Mouse (Mus musculus) kidney, postnatal 4 days (tissue): ENCODE measurements around the gene Aars.
A peak's percentile ranks its signal among the peaks of the same experiment; 100 is the strongest.
"Not testable (repeated sequence)": the region's sequence is repeated elsewhere in the genome, so short reads cannot be mapped to it uniquely, and the experiment has no call there.

Experiments used
- DNase-seq, 2 experiments: peaks; one replicate each; pipeline ENCODE4 v3.0.0; 2021; ENCODE audit warnings: mixed read lengths in 2 of 2

Gene Aars

DNA sequence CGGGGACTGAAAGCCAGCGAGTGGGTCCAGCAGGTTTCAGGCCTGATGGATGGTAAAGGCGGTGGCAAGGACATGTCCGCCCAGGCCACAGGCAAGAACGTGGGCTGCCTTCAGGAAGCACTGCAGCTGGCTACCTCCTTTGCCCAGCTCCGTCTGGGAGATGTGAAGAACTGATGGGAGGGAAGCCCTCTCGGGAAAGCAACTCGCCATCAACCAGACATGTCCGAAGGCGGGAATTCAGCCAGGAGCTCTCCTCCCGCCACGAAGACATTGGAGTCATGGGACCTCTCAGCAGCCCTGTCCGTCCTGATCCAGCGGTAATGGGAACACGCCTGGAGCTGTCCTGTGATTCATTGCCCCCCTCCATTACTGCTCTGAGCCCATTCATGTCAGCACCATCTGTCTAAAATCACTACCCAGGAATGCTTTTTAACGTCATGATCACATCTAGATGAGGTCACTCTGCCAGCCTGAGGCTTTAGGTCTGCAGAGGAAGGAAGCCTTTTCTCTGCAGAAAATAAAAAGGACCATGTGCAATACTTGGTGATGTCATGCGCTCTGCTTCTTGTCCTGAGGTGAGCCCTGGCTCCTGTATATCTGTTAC, 22.2 kb downstream of the Aars start:
- DNase-seq, result no peak

DNA sequence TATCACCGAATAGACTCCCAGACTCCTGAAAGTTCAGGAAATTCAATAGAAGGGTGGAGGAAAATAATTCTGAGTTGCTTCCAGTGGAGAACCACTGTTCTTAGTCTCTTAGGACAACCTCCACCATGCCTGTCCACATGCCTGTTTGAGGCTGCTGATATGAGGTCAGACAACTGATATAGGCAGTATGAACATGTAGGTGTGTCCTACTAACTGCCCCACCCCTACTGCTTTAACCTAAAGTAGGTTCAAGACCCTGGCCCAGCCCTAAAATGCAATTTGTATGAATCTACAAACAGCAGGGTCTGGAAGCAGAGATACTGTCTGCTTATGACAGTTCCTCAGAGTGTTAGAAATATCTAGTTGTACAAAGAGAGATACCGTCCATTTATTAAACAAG, 22.7 kb downstream of the Aars start:
- DNase-seq, result no peak

DNA sequence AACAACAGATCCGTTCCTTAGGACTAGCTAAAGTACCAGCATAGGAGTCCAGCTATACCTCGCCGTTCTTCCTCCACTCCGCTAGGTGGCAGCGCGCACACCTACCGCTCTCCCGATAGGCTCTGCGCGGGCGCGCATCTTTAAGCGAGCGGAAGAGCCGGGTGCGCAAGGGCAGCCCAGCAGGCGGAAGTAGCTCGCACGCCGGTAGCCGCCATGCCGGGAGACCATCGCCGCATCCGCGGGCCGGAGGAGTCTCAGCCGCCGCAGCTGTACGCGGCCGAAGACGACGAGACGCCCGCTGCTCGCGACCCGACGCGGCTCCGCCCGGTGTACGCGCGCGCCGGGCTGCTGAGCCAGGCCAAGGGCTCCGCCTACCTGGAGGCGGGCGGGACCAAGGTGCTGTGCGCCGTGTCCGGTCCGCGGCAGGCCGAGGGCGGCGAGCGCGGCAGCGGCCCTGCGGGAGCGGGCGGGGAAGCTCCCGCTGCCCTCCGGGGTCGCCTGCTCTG, 23.3 kb downstream of the Aars start, which contains the start of gene Exosc6:
Exosc6 (plus strand) TSS at position 182 of the 506 bp plus-strand sequence.
- DNase-seq, result peak; percentile 92 to 96

DNA sequence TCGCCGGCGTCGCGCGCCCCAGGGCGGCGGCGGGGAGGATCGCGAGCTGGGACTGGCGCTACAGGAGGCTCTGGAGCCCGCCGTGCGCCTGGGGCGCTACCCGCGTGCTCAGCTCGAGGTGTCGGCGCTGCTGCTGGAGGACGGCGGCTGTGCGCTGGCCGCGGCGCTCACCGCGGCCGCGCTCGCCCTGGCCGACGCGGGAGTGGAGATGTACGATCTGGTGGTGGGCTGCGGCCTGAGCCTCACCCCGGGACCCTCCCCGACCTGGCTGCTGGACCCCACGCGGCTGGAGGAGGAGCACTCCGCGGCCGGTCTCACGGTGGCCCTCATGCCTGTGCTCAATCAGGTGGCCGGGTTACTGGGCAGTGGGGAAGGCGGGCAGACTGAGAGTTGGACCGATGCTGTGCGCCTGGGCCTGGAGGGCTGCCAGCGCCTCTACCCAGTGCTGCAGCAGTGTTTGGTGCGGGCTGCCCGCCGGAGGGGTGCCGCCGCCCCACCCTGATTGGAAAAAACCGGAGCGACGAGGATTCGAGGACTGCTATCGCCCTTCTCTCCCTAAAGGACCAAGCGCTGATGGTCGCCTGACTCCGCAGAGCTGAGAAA, 23.8 kb downstream of the Aars start:
- DNase-seq, result peak; percentile 60 to 76

DNA sequence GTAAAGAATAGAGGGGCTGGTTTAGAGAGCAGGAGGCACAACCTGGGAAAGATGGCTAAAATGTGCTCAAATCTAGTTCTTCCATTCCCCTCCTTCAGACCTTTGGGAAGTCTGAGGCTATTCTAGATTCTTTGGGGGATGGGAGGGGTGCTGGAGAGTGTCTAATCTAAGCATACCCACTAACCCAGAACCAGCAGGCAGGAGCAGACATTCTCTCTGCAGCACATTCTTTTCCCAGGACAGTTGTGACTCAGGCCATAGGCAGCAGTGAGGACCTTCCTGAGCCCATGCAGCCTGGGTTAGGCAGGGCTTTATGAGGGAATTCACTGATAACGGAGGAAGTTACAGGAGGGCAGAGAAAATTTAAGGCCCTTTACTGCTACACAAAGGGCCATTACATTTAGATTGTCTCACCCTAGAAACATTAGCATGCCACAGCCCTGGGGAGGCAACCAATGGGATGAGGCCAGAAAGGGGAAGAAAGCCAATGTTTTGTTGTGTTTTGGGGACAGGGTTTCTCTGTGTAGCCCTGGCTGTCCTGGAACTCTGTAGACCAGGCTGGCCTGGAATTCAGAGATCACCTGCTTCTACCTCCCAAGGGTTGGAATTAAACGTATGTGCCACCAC, 26.1 kb downstream of the Aars start:
- no peak for DNase-seq

DNA sequence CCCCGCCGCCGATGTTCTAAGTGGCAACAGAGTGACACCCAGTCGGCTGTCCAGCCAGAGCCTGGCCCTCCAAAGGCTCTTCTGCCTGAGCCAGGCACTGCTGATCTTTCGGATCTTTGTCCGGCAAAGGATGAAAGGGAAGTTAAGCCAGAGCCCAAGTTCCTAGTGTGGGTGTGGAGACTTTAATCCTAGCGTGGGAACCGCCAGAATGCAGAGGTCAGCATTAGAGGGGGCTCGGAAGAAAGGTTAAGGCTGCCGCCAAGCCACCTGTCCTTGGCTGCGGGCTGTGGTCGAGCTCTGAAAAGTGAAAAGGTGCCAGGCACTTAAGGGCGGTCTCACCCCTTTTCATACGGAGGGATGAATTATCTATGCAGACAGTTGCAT, 28.7 kb downstream of the Aars start:
- no peak for DNase-seq

DNA sequence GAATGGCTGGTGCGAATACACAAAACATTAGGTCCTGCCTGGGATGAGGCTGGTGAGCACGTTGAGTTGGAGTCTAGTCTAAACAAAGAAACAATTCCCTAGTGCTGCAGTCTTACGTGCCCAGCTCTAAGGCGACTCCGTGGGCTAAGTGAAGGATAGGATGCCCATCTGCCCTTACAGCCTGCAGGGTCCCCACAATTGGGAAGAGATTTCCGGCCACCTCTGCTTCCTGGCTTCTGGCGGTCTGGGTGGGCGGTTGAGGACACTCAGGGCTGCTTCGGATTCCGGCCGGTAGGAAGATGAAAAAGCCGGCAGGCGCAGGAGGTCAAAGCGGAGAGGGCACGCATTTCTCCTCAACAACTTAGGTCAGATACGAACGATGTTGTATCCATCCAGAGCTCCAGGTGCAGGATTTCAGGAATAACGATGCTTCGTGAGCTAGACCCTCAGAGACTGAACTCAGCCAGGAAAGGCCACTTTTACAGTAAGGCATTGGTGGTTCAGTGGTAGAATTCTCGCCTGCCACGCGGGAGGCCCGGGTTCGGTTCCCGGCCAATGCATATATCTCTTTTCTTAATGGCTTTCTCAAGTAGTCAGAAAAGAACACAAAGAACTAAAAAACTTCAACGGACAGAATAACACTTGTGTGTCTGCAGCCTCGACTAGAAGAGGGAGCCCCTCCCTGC, 29.3 kb downstream of the Aars start:
- peak; percentile 92 for DNase-seq

DNA sequence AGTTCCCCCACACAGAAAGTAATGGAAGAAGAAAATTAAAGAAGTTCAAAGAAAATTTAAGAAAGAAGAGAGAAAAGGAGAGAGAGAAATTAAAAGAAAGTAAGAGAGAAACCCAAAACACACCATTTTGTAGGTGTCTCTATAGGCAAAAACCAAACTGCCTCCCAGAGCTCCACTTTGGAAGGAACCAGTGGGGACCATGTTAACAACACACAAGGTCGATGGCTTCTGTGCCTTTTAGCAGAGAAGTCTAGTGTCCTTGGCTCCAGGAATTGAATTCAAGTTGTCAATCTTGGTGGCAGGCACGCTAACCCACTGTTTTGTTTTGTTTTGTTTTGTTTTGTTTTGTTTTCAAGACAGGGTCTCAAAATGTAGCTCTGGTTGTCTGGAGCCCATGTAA, 29.9 kb downstream of the Aars start:
- no peak for DNase-seq

DNA sequence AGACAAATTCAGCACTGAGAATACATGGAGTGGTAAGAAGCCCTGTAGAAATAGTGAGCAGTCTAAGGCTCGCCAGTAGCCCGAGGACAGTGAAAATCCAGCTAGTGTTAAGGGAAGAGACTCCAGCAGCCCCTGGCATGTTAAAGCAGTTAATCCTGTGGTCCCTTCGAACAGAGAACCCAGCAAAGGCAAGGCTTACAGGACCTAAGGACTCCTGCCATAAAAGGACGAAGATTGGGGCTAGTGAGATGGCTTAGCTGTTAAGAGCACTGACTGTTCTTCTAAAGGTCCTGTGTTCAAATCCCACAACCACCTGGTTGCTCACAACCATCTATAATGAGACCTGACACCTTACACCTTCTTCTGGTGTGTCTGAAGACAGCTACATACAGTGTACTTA, 33.4 kb downstream of the Aars start:
- DNase-seq, result no peak

DNA sequence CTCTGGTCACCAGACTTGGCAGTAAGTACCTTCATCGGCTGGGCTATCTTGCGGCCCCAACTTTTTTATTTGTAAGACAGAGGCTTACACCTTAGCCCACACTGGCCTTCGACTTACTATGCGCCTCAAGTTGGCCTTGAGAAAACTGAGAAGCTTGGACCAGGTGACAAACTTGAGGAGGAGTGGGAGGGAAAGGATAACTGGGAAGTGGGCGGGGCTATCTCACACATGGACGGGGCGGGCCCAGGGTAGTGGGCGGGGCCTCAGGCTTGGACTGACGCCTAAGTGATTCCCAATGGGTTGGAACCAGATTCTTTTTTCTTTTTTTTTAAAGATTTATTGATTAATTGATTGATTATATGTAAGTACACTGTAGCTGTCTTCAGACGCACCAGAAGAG, 34.5 kb downstream of the Aars start:
- peak; percentile 52 to 71 for DNase-seq

DNA sequence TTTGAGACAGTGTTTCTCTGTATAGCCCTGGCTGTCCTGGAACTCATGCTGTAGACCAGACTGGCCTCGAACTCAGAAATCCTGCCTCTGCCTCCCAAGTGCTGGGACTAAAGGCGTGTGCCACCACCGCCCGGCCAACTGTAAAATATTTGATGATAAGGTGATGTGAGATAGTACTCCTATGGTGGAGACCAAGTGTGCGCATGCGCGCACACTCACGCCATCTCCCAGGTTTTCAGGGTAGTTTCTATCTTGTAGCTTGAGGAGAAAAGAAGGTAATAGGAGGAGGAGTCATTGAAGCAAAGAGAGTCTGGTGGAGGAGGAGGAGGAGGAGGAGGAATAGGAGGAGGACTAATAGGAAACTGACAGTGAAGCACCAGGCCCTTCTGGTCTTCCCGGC, 35.7 kb downstream of the Aars start:
- DNase-seq, result not testable (repeated sequence)

DNA sequence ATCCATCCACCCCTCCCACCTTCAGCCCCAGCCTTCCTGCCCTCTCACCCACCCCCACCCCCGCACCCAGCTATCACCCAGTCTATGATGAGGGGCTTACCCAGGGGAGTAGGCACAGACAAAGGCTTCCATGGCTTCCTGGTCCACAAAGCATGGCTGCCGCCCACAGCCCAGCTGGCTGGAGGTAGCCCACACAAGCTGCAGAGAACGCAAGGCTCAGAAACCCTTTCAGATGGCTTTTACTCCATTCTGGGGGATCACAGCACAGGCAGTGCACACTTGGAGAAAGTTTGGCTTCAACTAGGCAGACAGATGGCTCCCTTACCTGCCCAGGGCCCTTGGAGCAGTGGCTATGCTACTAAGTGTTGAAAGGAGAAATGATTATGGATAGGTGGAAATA, 43.0 kb downstream of the Aars start:
- DNase-seq, result no peak

DNA sequence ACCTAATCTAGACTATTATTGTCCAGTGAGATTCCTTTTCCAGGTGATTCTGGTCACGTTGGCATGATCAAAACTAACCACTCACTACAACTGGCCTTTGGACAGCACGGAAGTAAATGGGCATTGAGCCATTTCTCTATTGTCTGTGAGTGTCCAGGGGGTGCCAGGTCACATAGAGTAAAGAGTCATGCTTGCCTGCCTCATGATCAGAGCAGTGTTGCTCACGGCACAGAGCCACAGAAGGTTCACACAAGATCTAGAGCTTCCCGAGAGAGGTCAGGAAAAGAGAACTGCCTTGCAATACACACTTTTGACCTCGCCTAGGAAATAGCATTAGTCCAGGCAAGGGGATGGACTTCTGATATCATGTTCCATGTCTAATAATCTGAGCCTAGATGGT, 46.5 kb downstream of the Aars start:
- DNase-seq, result peak in 1 of 2 experiments; percentile 24

DNA sequence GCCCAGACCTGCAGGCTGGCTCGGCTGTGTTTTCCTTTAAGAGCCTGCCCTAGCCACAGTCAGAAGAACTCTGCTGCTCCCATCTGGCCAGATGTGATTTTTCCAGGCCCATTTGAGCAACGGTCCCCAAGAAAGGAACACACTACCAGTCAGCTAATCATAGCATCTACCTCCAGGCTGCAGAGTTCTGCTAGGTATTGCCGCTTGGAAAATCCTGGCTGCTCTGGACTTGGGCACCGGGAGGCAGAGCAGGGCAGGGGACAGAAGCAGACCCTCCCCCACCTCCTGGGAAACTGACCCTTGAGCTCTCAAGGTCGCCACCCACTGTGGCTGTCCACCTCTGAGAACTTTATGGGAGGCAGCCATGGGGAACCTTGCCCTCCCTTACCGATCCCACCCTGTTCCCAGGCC, 46.9 kb downstream of the Aars start:
- peak; percentile 75 to 85 for DNase-seq

DNA sequence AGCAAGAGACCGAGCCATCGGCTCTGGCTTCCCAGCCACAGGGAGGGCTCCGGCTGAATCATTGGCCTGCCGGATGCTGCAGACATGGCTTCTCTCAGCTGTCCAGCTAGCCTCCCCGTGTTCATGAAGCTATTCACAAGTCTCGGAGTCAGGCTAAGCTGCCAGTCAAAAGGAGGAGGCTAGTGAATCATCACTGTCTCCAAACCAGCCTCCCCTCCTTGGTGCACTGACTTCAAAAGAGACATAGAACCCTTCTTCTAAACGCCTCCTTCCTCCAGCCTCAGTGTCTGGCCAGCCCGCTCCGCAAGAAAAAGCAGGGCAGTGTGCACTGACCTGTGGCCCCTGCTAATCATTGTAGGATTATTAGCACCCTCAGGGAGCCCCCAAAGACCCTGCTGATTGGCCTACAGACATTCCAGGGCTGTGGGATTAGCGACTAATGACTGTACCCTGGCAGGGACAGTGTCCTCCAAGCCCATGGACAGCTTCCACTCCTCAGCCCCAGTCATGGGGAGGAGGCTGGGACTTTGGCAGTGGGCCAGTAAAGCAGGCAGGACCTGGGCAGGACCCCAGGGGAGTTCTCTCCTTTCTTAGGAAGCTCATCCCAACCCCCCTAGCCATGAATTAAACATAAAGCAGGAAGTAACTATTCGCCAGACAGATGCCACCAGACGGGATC, 48.8 kb downstream of the Aars start:
- peak; percentile 80 to 86 for DNase-seq

DNA sequence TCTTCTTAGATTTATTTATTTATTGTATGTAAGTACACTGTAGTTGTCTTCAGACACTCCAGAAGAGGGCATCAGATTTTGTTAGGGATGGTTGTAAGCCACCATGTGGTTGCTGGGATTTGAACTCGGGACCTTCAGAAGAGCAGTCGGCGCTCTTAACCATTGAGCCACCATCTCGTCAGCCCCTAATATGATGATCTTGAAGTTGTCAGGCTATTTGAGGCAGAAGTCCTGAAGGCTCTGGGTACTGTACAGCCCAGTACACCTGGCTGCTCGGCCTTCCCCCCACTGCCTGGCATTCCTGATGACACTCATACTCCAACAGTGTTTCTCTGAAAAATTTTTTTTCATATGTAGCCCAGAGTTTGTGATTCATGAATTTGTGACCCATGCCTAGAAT, 51.0 kb downstream of the Aars start:
- DNase-seq, result not testable (repeated sequence)

DNA sequence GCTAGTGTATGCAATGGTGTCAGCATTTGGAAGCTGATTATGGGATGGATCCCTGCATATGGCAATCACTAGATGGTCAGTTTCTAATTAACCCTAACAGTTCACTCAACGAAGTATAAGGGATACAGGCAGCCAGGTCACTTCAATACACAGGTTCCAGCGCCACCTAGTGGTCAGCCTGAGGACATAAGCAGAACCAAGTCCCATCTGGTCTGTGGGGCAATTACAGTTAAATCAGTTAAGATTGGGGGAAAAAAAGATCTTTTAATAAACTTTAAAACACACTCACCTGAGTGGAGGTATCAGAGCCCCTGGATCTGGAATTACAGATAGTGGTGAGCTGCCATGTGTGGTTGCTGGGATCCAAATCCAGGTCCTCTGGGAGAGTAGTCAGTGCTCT, 57.2 kb downstream of the Aars start:
- DNase-seq, result peak; percentile 87 to 90

DNA sequence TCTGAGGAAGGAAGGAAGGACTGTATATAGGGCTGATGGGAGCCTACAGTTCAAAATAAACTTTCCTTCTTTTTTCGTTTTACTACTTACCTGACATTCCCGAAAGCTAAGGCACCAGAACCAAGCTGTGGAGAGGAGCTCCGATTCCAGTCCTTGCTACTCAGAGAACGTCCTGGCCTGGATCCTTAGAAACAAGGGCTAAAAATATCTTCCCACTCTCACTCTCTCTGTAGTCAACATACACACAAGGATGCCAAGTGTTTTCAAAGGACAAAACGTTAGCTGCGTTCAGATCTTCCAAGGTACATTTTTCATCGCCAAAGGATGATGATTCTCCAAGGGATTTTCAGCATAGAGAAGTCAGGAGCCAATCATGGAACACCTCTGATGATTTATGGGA, 58.8 kb downstream of the Aars start:
- no peak for DNase-seq

DNA sequence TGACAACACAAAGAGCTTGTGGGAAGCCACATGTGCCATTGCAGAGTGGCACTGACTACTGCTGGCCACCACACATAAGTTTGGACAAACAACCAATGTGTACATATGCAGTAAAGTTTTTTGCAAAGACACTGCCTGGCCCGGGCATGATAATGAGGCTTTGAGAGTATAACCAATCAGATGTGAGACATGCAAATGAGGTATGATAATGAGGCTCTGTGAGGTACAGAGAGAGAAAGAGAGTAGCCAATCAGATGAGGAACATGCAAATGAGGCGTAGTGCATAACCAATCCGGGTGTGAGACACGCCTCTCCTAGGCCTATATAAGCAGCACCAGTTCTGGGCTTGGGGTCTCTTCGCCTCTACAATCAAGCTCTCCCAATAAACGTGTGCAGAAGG, 59.4 kb downstream of the Aars start, which contains the start of gene Clec18a:
Clec18a (minus strand) TSS at position 101 of the 400 bp plus-strand sequence.
- DNase-seq, result not testable (repeated sequence)

DNA sequence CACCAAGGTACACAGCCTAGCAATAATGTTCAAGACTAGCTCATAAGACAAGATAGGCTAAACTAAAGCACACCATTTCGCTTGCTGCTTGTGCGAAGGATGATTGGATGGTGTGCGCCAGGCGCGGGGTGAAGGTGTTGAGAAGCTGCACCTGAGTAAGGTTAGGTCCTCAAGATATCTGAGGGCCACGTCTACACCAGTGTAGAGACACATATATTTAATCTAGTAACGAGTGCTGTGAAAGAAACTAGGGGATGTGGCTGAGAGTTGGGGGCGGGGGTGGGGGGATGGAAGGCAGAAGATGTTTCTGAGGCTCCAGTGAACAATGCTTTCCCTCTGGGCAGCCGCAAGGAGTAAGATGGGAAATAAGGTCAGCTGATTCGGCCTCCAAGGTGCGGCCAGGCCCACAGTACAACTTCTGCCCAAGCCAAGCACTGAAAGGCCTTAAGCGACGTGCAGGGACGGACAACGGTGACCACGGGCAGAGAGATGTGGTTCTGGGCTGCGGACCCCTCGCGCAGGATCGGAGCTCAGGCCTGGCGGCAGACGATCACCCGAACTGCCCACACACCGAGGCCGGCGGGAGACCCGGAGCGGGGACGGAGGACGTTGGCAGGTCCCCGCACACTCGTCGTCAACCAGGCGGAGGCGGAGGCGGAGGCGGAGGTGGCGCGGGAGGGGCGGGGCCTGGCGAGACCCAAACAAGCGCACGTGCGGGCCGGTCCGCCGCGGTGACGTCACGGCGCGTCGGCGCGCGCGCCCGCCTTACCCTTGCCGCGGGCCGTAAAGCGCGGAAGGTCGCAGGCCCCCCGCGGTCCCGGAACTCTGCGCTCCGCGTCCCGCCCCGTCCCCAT, 61.1 kb downstream of the Aars start, which contains the start of gene Pdpr:
Pdpr (plus strand) TSS at position 766 of the 854 bp plus-strand sequence.
- DNase-seq, result peak; percentile 95 to 97

DNA sequence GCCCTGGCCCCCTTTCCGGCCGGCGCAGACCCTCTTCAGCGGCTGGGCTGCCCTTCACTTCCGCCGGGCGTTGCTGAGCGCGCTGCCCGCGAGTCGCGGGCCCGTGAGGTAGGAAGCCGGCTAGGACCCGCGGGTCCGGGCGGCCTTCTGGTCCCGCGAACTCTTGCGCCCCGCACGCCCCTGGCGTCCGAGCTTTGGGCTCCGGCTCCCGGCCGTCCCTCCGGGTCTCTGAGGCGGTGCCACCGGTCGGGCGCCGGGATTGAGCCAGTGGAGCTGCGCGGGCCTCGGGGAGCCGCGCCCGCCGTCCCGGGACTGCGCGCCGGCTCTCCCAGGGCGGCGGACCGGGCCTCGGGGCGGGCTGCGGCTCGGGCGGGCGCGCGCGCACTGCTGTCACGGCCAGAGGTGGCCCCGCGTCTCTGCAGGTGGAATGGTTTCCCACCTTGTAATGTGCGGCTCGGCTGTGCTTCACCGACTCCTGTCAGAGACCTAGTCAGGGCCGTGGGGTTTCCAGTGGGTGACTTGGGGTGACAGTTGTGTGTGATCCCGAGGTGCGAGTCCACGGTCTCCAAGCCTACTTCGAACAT, 61.9 kb downstream of the Aars start:
- peak; percentile 40 to 64 for DNase-seq
